Mouse (Mus musculus) liver, adult 2 months (tissue): ENCODE results near the gene Lasp1. TPM values are rescaled to one million over a fixed set of nuclear protein-coding genes. Genes with fewer than 3 reads are reported as not detected.

Experiments
- DNase-seq: peaks from one replicate; pipeline ENCODE4 v3.0.0-alpha.2; 2011; ENCODE audit warnings: low read depth, low spot score; ENCODE audit errors: extremely low read depth
- H3K27ac ChIP-seq: fragments of 200-500 bp; replicated peaks from 2 replicates; pipeline ENCODE4 v1.5.1; 2012; ENCODE audit warnings: low read depth, mild to moderate bottlenecking, control low read depth, inconsistent platforms, low read length; ENCODE audit not compliant: insufficient read depth
- H3K27me3 ChIP-seq: fragments of 200-500 bp; 2 replicates; pipeline ENCODE4 v1.6.1; 2012; ENCODE audit warnings: mild to moderate bottlenecking, moderate library complexity, low read length, inconsistent platforms; ENCODE audit not compliant: control insufficient read depth, insufficient read depth
- H3K36me3 ChIP-seq: fragments of 200-500 bp; 2 replicates; pipeline ENCODE4 v1.6.1; 2012; ENCODE audit warnings: low read length, inconsistent platforms; ENCODE audit not compliant: control insufficient read depth, insufficient read depth
- H3K4me1 ChIP-seq: fragments of 200-500 bp; 2 replicates; pipeline ENCODE4 v1.6.1; 2011; ENCODE audit warnings: low read length; ENCODE audit not compliant: control insufficient read depth, insufficient read depth
- H3K4me3 ChIP-seq: fragments of 200-500 bp; 2 replicates; pipeline ENCODE4 v1.5.1; 2011; ENCODE audit warnings: low read depth, mild to moderate bottlenecking, control low read depth, low read length, moderate library complexity; ENCODE audit not compliant: insufficient read depth
- H3K79me2 ChIP-seq: fragments of 200-500 bp; 2 replicates; pipeline ENCODE4 v1.6.1; 2012; ENCODE audit warnings: inconsistent platforms, mild to moderate bottlenecking, low read length, moderate library complexity; ENCODE audit not compliant: control insufficient read depth, insufficient read depth
- H3K9ac ChIP-seq: fragments of 200-500 bp; 2 replicates; pipeline ENCODE4 v1.6.1; 2012; ENCODE audit warnings: low read depth, mild to moderate bottlenecking, control low read depth, inconsistent platforms, low read length
- CTCF ChIP-seq: fragments of 200-500 bp; IDR thresholded peaks from 2 replicates; pipeline ENCODE4 v1.5.1; 2011; ENCODE audit warnings: low read depth, low read length, control low read depth
- POLR2A ChIP-seq: fragments of 200-500 bp; IDR thresholded peaks from 2 replicates; pipeline ENCODE4 v1.6.1; 2011; ENCODE audit warnings: low read length, control low read depth; ENCODE audit not compliant: insufficient read depth; ENCODE audit errors: extremely low read depth
- WGBS: fragments of 180-500 bp; shearing (Covaris S2); methylation state at CpG from one replicate; pipeline ENCODE4 v1.1.7; 2018; 5-methylcytosine and 5-hydroxymethylcytosine counted together
- polyA plus RNA-seq: library from polyadenylated mRNA; depleted of rRNA; stranded (reverse); fragments of >200 nt; gene quantifications from 2 replicates; pipeline ENCODE4 v1.2.3, GENCODE M21; 2012
- total RNA-seq: library from RNA; depleted of rRNA; stranded (reverse); fragments of >200 nt; gene quantifications from 2 replicates; pipeline ENCODE4 v1.2.3, GENCODE M21; 2014

Lasp1 gene
- total and polyA plus RNA-seq, 2 experiments = 23.3 to 80.5 TPM

DNA sequence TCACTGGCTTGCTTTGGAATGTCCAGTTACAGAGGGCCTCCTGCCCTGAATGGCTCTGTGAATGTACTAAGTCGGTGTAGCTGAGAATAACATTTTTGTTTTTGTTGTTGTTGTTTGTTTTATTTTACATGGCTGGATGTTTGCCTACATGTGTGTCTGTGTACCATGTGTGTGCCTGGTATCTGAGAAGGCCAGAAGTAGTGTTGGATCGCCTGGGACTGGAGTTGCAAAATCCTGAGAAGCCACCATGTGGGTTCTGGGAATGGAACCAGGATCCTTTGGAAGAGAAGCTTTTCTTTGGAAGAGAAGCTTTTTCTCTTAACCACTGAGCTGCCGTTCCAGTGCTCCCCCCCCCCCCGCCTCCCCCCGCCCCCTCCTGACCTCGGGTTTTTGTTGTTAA lies 3.7 kb downstream of the Lasp1 start:
- H3K4me3 ChIP-seq = no peak overlapping the region
- DNase-seq = no peak
- H3K27me3 ChIP-seq = no peaks in the 10 kb centered on the region
- peak overlapping the region; percentile 56 for H3K27ac ChIP-seq
- peaks cover 20% of the 10 kb centered on the region; the same call in 1 of the 2 replicates for H3K79me2 ChIP-seq
- 15% methylated on average over 6 of the region's 6 CpGs for WGBS
- TF ChIP-seq POLR2A = no peak
- no peak for TF ChIP-seq CTCF
- H3K36me3 ChIP-seq = peaks cover 3% of the 10 kb centered on the region; the same call in 1 of the 2 replicates
- H3K9ac ChIP-seq = 0 out of 2 replicates have a peak overlapping the region, but pooled peaks have one; percentile 11
- peaks cover 39% of the 10 kb centered on the region for H3K4me1 ChIP-seq

DNA sequence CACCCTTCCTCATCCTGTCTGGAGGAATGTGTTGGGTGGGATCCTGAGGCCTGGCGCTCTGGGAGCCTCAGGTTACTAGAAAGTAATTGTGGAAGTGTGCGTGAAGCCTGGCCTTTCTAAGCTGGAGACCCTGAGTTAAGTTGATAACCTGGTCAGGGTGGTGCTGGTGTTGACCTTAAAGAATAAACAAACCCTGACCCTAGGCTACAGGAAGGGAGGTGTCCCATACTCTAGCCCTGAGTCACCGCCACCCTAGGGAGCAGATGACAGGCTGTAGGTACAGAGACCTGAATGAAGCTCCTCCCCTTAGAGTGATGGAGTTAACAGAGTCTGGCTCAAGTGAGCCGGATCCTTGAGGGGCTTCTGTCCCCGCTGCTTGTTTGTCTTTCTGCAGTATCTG lies 5.0 kb downstream of the Lasp1 start:
- DNase-seq = no peak
- TF ChIP-seq CTCF (no peak), POLR2A (no peak)
- Histone ChIP-seq H3K27ac (peak overlapping the region; percentile 19; the same call in 1 of the 2 replicates), H3K79me2 (peaks cover 20% of the 10 kb centered on the region; the same call in 1 of the 2 replicates), H3K4me3 (no peak overlapping the region), H3K4me1 (peaks cover 49% of the 10 kb centered on the region), H3K36me3 (peaks cover 3% of the 10 kb centered on the region; the same call in 1 of the 2 replicates), H3K27me3 (no peaks in the 10 kb centered on the region), H3K9ac (no peak overlapping the region)
- 33% methylated on average over 5 of the region's 5 CpGs for WGBS

DNA sequence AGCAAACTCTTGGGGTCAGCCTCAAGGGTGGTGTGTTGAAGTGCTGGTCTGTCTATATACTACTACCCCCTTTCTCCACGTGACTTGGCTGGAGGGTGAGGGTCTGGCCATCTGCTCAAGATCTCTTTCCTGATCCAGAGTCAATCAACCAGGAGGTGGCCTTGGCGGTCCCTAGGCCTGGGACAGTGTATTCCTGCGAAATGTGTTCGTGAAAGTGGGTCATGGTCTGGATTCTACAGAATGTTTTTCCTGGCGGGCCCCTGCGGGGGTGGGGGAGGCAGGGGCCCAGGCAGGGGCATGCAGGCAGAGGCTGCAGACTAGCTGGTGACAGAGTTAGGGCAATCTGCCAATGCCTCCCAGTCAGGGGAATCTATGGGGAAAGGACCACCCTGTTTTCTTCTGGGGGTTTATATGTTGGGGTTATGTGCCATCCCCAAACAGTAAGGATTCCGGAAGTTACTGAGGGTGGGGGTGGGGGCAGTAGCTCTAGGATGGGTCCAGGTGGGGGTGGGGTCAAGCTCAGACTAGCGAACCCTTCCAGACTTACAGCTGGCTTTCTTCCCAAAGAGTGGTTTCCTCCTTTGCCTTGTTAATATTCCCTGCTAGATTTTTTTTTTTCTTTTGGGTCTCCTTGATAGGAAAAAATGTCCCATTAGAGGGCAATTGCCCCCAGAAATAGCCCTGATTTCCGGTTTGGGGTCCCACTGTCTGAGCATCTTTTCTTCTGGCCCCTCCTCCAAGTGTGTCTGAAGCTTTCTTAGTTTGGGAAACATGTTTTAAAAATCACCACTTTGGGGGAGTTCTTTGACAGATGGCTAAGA lies 6.3 kb downstream of the Lasp1 start:
- H3K4me1 ChIP-seq = peaks cover 61% of the 10 kb centered on the region
- 28% methylated on average over 9 of the region's 9 CpGs for WGBS

DNA sequence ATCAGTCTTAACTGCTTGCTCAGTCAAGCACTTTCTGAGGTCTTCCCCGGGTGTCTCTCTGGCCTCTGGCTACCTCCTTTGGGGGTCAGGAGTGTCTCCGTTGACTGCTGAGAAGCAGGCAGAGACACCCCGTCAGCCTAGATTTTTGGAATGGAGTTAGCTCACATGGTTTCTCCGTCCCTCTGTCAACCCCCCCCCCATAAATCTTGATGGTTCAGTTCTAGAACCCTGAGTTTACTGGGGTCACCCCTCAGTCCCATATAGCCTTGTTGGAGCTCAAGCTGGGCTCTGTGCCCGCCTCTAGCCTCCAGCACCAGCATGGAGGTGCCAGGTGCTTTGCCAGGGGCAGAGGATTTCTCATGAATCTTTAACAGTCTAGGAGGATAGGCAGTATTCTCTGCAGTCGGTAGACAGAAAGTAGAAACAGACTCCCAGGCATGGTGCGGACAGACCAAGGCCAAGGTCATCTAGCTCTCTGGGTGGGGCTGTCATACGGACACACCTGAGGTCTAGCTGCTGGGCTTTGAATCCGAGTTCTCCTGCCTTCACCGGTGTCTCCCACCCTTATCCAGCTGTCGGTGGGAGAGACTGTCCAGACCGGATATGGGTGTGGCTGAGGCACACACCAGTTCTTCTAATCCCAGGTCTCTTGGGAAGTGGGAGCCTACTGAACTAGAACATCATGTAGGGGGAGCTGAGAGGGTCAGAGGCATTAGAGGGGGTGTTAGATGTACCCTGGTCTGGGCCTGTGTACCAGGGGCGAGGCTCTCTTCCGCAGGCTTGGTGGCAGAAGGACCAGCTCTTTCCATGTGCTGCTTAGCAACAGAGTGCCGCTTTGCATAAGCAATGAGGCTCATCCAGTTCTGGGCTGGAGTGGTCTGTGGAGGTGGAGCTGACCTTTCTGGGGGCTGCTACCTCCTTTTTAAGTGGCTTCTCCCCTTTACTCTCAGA lies 7.1 kb downstream of the Lasp1 start:
- peaks cover 67% of the 10 kb centered on the region for H3K4me1 ChIP-seq
- no peak overlapping the region for H3K9ac ChIP-seq
- peaks cover 23% of the 10 kb centered on the region; the same call in 1 of the 2 replicates for H3K79me2 ChIP-seq
- no peak for DNase-seq
- peak overlapping the region; percentile 26; the same call in 1 of the 2 replicates for H3K27ac ChIP-seq
- H3K4me3 ChIP-seq = no peak overlapping the region
- 44% methylated on average over 15 of the region's 15 CpGs for WGBS
- H3K27me3 ChIP-seq = no peaks in the 10 kb centered on the region
- TF ChIP-seq CTCF = no peak
- no peak for TF ChIP-seq POLR2A
- peaks cover 3% of the 10 kb centered on the region; the same call in 1 of the 2 replicates for H3K36me3 ChIP-seq

More for the DNA sequence above, 6.3 kb downstream of the Lasp1 start:
- no peak overlapping the region for H3K9ac ChIP-seq
- peaks cover 23% of the 10 kb centered on the region; the same call in 1 of the 2 replicates for H3K79me2 ChIP-seq
- DNase-seq = no peak
- peaks cover 3% of the 10 kb centered on the region; the same call in 1 of the 2 replicates for H3K36me3 ChIP-seq
- no peaks in the 10 kb centered on the region for H3K27me3 ChIP-seq
- H3K27ac ChIP-seq = no peak overlapping the region; the same call in 1 of the 2 replicates
- no peak overlapping the region for H3K4me3 ChIP-seq
- TF ChIP-seq POLR2A (no peak), CTCF (no peak)

DNA sequence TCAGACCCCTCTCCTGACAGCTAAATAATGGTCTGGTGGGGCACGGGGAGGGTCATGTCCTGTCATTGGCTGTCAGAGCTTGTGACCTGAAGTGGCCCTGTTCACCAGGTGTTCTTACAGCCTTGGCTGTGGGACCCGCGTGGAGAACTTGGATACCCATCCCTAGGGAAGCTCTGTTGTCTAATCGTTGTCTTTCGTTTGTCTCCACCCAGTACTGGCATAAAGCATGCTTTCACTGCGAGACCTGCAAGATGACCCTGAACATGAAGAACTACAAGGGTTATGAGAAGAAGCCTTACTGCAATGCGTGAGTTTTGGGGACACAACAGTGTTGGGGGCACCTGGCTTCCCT lies 7.8 kb downstream of the Lasp1 start:
- H3K4me1 ChIP-seq = peaks cover 67% of the 10 kb centered on the region
- no peaks in the 10 kb centered on the region for H3K27me3 ChIP-seq
- H3K4me3 ChIP-seq = no peak overlapping the region
- no peak overlapping the region for H3K9ac ChIP-seq
- peaks cover 23% of the 10 kb centered on the region; the same call in 1 of the 2 replicates for H3K79me2 ChIP-seq
- no peak overlapping the region for H3K27ac ChIP-seq
- TF ChIP-seq CTCF = no peak
- no peak for TF ChIP-seq POLR2A
- 58% methylated on average over 7 of the region's 7 CpGs for WGBS
- peaks cover 3% of the 10 kb centered on the region; the same call in 1 of the 2 replicates for H3K36me3 ChIP-seq
- no peak for DNase-seq
